ENCODE assay signal across 10 mouse cellular contexts in the genomic region with DNA sequence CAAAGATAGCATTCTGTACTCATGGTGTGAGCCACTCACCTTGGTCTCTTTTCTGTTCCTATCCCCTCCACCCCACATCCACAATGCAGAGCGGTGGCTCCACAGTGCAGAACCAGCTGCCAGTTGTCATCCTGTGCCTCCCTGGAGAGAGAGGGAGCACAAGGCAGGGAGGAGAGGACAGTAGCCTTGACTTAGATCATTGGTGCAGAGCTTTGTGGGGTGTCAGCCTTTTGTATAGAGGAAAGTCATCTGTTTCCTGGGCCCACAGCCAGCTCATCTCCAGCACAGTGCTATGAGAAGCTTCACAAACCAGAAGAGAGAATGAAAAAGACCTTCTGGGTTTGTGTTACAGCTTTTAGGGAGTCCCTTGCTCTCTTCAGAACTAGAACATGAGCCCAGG.
DNase-seq lines count a peak whose midpoint lies in the region; ATAC-seq and TF ChIP-seq lines count a peak whose summit lies in the region.
"Had no signal": no experiment of that assay in that cellular context is flagged by ENCODE, and none has a peak within 500 bp of the region (broad histone marks: within the 10 kb centered on the region; RNA-seq: fewer than 3 reads in every experiment).

No protein-coding gene starts in this region.

- 73% methylated on average over 1 of the region's 1 CpGs for WGBS in forebrain, postnatal 0 days
- WGBS in forebrain, embryonic 15.5 days, result 75% methylated on average over 1 of the region's 1 CpGs
- 48% methylated on average over 1 of the region's 1 CpGs for WGBS in kidney, embryonic 15.5 days
- 36% methylated on average over 1 of the region's 1 CpGs for WGBS in lung, embryonic 15.5 days
- 97% methylated on average over 1 of the region's 1 CpGs for WGBS in limb, embryonic 10.5 days

- no peak overlapping the region for H3K4me3 ChIP-seq in forebrain, postnatal 0 days (ENCODE audit: low read depth, low read length)
- no peak overlapping the region for H3K4me3 ChIP-seq in forebrain, embryonic 15.5 days
- H3K4me3 ChIP-seq in kidney, embryonic 15.5 days (replicated peaks), result no peak overlapping the region
- no peak overlapping the region for H3K4me3 ChIP-seq in lung, embryonic 15.5 days
- no peak overlapping the region for H3K4me3 ChIP-seq in limb, embryonic 10.5 days
- H3K4me3 ChIP-seq: embryonic facial prominence, embryonic 12.5 days; heart, embryonic 15.5 days had no signal

- no peak overlapping the region for H3K27ac ChIP-seq in forebrain, postnatal 0 days (ENCODE audit: low read depth, low read length)
- H3K27ac ChIP-seq in forebrain, embryonic 15.5 days (replicated peaks), result no peak overlapping the region
- peak overlapping the region; percentile 7; the same call in 1 of the 2 replicates for H3K27ac ChIP-seq in kidney, embryonic 15.5 days
- peak overlapping the region; percentile 67 for H3K27ac ChIP-seq in lung, embryonic 15.5 days
- no peak overlapping the region for H3K27ac ChIP-seq in limb, embryonic 10.5 days
- H3K27ac ChIP-seq: embryonic facial prominence, embryonic 12.5 days; heart, embryonic 15.5 days had no signal

- H3K9ac ChIP-seq in forebrain, postnatal 0 days, result no peak overlapping the region
- no peak overlapping the region for H3K9ac ChIP-seq in forebrain, embryonic 15.5 days (replicated peaks)
- H3K9ac ChIP-seq in kidney, embryonic 15.5 days, result no peak overlapping the region
- H3K9ac ChIP-seq in lung, embryonic 15.5 days, result no peak overlapping the region
- H3K9ac ChIP-seq: embryonic facial prominence, embryonic 12.5 days; heart, embryonic 15.5 days had no signal

- H3K27me3 ChIP-seq in forebrain, postnatal 0 days (ENCODE audit: insufficient read depth, low read length), result no peaks in the 10 kb centered on the region
- H3K27me3 ChIP-seq in forebrain, embryonic 15.5 days, result no peaks in the 10 kb centered on the region
- H3K27me3 ChIP-seq in kidney, embryonic 15.5 days, result no peaks in the 10 kb centered on the region
- no peaks in the 10 kb centered on the region for H3K27me3 ChIP-seq in lung, embryonic 15.5 days
- peaks cover 99% of the 10 kb centered on the region for H3K27me3 ChIP-seq in limb, embryonic 10.5 days (ENCODE audit: low read depth, poor library complexity, severe bottlenecking)
- H3K27me3 ChIP-seq: embryonic facial prominence, embryonic 12.5 days; heart, embryonic 15.5 days had no signal

- H3K4me2 ChIP-seq in forebrain, postnatal 0 days (ENCODE audit: low read depth), result no peak overlapping the region
- no peak overlapping the region for H3K4me2 ChIP-seq in forebrain, embryonic 15.5 days (replicated peaks)
- no peak overlapping the region for H3K4me2 ChIP-seq in kidney, embryonic 15.5 days
- H3K4me2 ChIP-seq in lung, embryonic 15.5 days, result no peak overlapping the region
- H3K4me2 ChIP-seq: embryonic facial prominence, embryonic 12.5 days; heart, embryonic 15.5 days had no signal

- DNase-seq in forebrain, postnatal 0 days, result no peak
- DNase-seq in brain, adult 2 months (ENCODE audit: low read depth, low spot score), result peak; percentile 93
- DNase-seq in gastrocnemius, postnatal 25 days, result no peak
- no peak for DNase-seq in urinary bladder, adult 18-20 months (ENCODE audit: low spot score in 2 of 2)
- DNase-seq in limb, embryonic 10.5 days (ENCODE audit: low spot score), result no peak

- no peak for TF ChIP-seq CTCF in forebrain, postnatal 0 days (IDR thresholded peaks at IDR 0.05; ENCODE audit: low read depth)

- no peaks in the 10 kb centered on the region for H3K9me3 ChIP-seq in forebrain, postnatal 0 days (ENCODE audit: low read length)
- no peaks in the 10 kb centered on the region for H3K9me3 ChIP-seq in forebrain, embryonic 15.5 days
- no peaks in the 10 kb centered on the region for H3K9me3 ChIP-seq in kidney, embryonic 15.5 days (replicated peaks)
- H3K9me3 ChIP-seq in lung, embryonic 15.5 days, result no peaks in the 10 kb centered on the region
- no peaks in the 10 kb centered on the region for H3K9me3 ChIP-seq in limb, embryonic 10.5 days (replicated peaks)
- H3K9me3 ChIP-seq: embryonic facial prominence, embryonic 12.5 days; heart, embryonic 15.5 days had no signal

- ATAC-seq in forebrain, postnatal 0 days, result peak; percentile 20
- ATAC-seq in forebrain, embryonic 15.5 days (replicated peaks), result no peak
- ATAC-seq in kidney, embryonic 15.5 days (replicated peaks; ENCODE audit: low FRiP score), result peak; percentile 61
- peak; percentile 85 for ATAC-seq in lung, embryonic 15.5 days (ENCODE audit: borderline replicate concordance, extremely low read depth, low FRiP score, low TSS enrichment)

- no peaks in the 10 kb centered on the region for H3K36me3 ChIP-seq in forebrain, postnatal 0 days (ENCODE audit: insufficient read depth)
- H3K36me3 ChIP-seq in forebrain, embryonic 15.5 days, result no peaks in the 10 kb centered on the region
- no peaks in the 10 kb centered on the region for H3K36me3 ChIP-seq in kidney, embryonic 15.5 days
- no peaks in the 10 kb centered on the region for H3K36me3 ChIP-seq in lung, embryonic 15.5 days
- no peaks in the 10 kb centered on the region for H3K36me3 ChIP-seq in limb, embryonic 10.5 days
- H3K36me3 ChIP-seq: embryonic facial prominence, embryonic 12.5 days; heart, embryonic 15.5 days had no signal

- H3K4me1 ChIP-seq in forebrain, postnatal 0 days (ENCODE audit: insufficient read depth), result peaks cover 12% of the 10 kb centered on the region; the same call in 1 of the 2 replicates
- peaks cover 36% of the 10 kb centered on the region for H3K4me1 ChIP-seq in forebrain, embryonic 15.5 days
- peaks cover 42% of the 10 kb centered on the region for H3K4me1 ChIP-seq in kidney, embryonic 15.5 days
- peaks cover 39% of the 10 kb centered on the region for H3K4me1 ChIP-seq in lung, embryonic 15.5 days
- peaks cover 22% of the 10 kb centered on the region for H3K4me1 ChIP-seq in limb, embryonic 10.5 days

Comparison
In these comparisons a context has a peak if more than half of its experiments do, and no peak if none do; other contexts are left out.
1. H3K27ac ChIP-seq: peak in kidney, embryonic 15.5 days (single experiment) and lung, embryonic 15.5 days (single experiment); none in forebrain, postnatal 0 days (single experiment), forebrain, embryonic 15.5 days (single experiment) and limb, embryonic 10.5 days (single experiment).